Mouse (Mus musculus): ENCODE data around the gene Cdh22.

Cdh22 gene

DNA sequence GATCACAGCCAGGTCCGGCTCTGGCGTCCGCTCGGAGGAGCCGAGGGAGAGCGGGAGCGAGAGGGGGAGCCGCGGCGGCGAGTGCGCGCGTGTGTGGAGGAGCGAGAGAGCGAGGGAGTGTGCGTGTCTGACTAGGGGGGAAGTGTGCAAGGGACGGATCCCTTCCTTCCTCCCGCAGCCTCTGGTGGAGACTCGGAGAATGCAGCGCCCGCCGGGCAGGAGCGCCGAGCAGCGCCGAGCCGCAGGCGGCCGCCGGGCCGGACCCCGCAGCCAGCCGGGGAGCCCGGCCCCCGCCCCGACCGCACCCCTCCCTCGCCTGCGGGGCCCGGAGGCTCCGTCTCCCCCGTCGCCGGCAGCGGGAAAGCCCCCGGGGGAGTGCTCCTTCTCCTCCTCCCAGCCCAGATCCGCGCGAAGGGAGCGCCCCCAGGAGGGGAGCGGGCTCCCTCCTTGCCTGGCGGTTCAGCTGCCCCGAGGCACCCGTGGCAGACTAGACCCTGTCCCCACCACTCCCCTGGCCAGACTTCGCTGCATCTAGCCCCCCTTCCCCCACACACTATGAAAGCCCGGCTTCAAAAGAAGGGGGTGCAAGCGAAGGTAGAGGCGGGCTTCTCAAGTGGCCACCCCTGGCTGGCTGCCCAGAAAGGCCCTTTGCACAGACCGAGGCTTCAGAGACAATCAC is at the start of gene Cdh22:
Cdh22 (minus strand) TSS at position 241 of the 679 bp plus-strand sequence.
- DNase-seq (ENCODE audit: extremely low read depth, low read depth, low spot score), result no peak

- no peak for DNase-seq (ENCODE audit: extremely low read depth, low read depth, low spot score)
Measured at GRCm38 (mm10) chr2:165284377-165284776, 49.7 kb upstream of the Cdh22 start.

DNA sequence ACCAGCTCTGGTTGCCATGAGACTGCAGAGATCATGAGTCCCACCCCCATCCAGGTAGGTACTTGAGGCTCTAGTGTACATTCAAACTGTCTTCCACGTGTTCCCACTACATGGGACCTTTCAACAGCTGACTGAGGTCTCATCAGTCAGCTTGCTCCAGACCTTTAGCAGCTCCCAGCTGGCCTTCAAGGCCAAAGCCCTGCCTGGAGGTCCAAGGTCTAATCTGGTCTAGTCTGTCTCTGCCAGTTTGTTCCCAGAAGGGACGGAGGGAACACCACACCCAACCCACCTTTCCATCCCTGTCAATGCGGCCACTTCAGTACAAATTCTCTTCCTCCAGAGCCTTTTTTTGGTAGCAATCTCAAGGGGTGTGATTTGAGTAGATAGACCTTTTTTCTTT is 49.0 kb upstream of the Cdh22 start:
- DNase-seq (ENCODE audit: extremely low read depth, low read depth, low spot score), result no peak

DNA sequence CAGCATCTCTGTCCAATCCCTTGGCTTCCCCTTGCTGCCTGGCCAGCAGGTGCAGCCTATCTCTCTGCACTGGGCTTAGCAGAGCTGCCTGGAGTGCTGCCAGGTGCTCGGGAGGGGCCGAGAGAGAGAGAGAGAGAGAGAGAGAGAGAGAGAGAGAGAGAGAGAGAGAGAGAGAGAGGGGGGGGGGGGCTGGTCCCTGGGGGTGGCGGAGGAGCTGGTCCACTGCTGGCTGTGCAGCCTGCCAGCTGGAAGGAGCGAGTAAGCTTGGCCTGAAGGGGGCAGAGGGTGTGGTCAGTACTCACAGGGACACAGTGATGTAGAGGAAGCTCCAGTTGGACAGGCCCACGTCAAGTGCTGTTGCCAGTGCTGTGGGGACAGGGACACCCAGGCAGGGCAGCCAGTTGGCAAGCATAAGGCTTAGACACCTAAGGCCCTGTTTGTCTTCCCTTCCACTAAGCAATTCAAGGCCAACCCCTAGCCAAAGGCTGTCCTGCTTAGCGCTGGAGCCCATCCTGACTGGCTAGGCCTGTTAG is 47.2 kb upstream of the Cdh22 start:
- peak; percentile 83 for DNase-seq (ENCODE audit: extremely low read depth, low read depth, low spot score)

- DNase-seq (ENCODE audit: extremely low read depth, low read depth, low spot score), result no peak
Measured at GRCm38 (mm10) chr2:165279351-165279750, 44.7 kb upstream of the Cdh22 start.

DNA sequence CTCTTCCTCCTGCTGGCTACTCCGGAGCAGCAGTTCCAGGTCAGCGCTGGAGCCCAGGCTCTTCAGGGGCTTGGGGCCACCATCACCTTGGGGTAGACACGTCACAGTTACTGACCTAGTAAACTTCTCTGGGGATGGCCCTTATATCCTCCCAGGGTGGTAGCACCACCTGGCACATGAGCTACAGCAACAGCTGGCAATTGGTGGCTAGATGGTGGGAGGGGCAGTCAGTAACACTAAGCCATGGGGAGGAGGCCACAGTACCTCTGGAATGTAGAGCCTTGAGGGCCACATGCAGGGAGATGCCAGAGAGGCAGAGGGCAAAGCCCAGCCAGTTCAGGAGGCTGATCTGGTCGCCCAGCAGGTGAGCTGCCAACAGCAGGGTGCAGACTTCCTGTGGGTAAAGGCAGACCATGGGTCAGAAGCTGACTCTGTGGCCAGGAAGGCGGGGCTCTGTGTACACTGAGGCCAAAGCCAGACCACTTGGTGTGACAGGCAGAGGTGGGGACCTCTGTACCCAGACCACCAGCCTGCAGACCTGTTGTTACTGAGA is 42.6 kb upstream of the Cdh22 start:
- no peak for DNase-seq (ENCODE audit: extremely low read depth, low read depth, low spot score)

GRCm38 (mm10) chr2:165275824-165276223 is 41.2 kb upstream of the Cdh22 start:
- no peak for DNase-seq (ENCODE audit: extremely low read depth, low read depth, low spot score)

DNA sequence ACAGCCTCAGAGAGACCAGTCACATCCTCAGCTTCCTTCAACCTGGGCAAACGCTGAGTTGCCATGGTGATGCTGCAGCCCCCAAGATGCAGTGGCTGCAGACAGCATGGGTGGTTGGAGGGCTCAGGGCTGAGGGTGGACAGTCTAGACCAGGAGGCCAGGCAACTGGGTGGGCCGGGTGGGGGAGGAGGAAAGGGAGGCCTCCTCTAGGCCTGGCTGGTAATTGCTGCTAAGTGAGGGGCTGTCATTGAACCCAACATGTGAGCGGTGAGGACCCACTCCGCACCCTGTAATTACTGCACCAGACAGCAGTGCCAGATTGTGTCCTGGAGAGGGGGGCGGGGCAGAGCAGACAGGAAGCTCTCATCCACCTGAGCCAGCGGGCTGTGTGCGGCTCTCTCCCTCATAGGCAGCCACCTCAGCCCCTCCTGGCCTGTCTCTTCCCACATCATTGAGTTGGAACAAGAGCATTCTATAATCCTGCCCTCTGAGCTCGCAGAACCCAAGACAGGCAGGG is 40.5 kb upstream of the Cdh22 start:
- no peak for DNase-seq (ENCODE audit: extremely low read depth, low read depth, low spot score)

GRCm38 (mm10) chr2:165273589-165273988 is 38.9 kb upstream of the Cdh22 start:
- no peak for DNase-seq (ENCODE audit: extremely low read depth, low read depth, low spot score)

GRCm38 (mm10) chr2:165271326-165271725 is 36.7 kb upstream of the Cdh22 start:
- no peak for DNase-seq (ENCODE audit: extremely low read depth, low read depth, low spot score)

- DNase-seq (ENCODE audit: extremely low read depth, low read depth, low spot score), result no peak
Measured at GRCm38 (mm10) chr2:165270858-165271257, 36.2 kb upstream of the Cdh22 start.

DNA sequence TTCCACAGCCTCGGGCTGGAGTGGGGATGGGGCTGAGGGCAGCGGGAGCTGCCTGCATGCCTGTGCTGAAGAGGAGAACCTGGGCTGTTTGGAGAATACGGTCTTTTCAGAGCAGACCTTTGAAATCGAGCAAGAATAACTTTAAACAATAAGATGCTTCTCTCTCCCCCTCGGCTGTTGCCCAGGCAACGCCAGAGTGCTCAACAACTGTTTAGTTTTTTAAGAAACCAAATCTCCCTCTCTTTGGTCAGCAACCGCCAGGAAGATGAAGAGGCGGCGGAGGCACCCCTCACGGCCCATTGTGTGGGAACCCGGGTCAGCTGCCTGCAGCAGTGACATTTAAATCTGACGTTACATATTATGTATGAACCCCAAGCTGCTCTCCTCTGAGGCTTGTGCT is 32.1 kb upstream of the Cdh22 start:
- DNase-seq (ENCODE audit: extremely low read depth, low read depth, low spot score), result no peak

DNA sequence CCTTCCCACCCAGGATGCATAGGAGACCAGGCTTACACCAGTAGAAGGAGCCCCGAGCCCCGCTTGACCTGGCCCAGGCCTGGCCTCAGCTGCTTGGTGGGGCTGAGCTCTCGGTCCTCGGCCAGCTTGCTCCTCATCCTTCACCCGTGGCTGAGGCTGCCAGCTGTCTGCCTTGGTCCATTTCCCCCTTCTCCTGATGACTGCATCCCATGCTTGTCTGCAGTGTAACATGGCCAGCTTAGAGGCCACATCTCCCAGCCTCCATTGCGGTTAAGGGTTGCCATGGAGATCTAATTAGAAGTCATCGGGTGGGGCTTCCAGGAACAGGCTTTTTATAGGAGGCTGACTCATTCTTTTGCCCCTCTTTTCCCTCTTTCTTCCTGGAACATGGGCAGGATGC is 29.2 kb upstream of the Cdh22 start:
- DNase-seq (ENCODE audit: extremely low read depth, low read depth, low spot score), result no peak

DNA sequence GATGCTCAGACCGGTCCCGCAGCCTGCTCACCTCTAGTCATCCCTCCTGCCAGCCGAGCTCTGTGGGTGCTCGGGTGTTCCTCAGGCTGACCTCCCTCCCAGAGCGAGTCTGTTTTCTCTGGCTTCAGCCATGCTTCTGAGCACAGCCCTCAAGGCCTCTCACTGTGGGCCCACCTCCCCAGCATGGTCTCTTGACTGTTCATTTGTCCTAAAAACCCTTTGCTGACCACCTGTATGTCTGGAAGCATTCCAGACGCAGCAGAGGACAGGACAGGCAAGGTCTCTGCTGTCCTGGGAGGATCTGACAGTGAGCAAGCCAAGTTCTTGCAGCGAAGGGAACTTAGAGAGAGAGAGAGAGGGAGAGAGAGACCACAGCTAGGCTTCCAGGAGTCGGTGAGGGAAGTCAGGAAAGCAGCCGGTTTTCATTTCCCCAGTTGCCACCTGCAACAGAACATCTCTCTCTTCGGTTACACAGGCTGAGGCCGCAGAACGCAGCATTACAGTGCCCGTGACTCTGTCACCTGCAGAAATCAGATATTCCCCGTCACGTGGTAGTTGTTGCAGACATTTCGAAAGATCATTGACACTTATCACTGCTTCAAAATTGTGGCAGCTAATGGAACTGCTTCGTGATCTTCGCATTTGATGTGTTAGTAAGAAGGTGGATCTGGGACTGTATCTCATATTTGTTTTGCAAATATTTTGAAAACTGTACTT is 27.8 kb upstream of the Cdh22 start:
- no peak for DNase-seq (ENCODE audit: extremely low read depth, low read depth, low spot score)

- DNase-seq (ENCODE audit: extremely low read depth, low read depth, low spot score), result no peak
Measured at GRCm38 (mm10) chr2:165259859-165260258, 25.2 kb upstream of the Cdh22 start.

GRCm38 (mm10) chr2:165258321-165258720 is 23.7 kb upstream of the Cdh22 start:
- no peak for DNase-seq (ENCODE audit: extremely low read depth, low read depth, low spot score)

DNA sequence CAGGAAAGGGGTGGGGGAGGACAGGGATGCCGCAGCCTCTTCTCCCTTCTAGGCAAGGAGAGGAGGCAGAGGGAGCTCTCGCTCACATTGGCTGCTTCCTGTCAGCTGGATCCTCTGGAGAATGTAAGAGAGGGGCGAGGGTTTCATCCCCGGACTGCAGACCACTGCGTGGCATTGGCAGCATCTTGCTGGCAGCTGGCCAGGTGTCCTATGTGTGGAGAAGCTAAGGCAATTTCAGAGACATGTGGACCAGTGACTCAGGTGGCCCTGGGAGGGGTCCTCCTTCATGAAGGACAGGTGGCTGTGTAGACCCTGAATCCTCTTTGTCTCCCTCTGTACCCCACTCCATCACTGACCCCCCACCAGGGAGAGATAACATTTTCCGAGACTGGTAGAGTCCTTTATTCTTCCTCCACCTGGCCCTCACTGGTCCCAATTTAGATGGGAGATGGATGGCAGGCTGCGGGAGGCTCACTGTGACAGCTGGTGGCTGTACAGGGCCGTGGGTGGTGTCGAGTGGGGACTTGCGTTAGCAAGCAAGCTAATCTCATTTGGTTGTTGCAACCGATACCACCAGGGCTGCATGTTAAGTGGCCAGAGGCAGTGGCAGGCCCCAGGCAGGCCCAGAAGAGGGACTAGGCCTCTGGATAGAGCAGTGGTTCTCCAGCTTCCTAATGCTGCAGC is 22.6 kb upstream of the Cdh22 start:
- DNase-seq (ENCODE audit: extremely low read depth, low read depth, low spot score), result no peak

GRCm38 (mm10) chr2:165256213-165256612 is 21.6 kb upstream of the Cdh22 start:
- DNase-seq (ENCODE audit: extremely low read depth, low read depth, low spot score), result no peak

DNA sequence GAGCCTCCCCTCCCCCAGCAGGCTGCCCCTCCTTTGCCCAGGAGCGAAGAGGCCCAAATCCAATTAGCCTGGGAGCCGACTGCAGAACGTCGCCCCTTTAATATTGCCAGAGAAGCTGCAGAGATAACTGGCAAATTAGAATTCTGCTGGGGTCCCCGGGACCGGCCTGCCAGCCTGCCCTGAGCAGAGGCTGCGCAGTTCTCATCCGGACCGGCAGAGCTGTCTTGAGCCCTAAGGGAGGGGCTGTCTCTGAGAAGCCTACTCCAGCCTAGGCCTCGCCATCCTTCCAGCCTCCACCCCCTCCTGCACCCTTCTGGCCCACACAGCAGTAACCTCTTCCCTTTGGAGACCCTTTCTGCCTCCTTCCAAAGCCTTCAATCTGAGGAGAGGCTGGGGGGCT is 19.2 kb upstream of the Cdh22 start:
- no peak for DNase-seq (ENCODE audit: extremely low read depth, low read depth, low spot score)

DNA sequence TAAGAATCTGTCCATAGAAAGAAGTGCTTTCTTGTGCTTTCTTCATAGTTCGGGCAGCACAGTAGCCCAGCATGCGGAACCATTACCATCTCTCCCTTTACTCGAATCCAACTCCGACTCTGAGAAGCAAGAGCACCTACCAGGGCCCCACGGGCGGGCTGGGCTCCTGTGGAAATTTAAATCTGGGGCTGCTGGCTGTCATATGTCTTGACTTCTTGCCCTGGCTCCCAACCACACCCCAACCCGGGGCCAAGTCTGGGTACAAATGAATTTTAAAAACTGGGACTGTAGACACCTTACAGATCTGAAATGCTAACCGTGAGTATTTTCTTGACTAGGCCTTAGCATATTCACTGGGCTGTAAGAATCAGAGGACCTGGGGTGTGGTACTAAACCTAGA is 18.6 kb upstream of the Cdh22 start:
- DNase-seq (ENCODE audit: extremely low read depth, low read depth, low spot score), result no peak

DNA sequence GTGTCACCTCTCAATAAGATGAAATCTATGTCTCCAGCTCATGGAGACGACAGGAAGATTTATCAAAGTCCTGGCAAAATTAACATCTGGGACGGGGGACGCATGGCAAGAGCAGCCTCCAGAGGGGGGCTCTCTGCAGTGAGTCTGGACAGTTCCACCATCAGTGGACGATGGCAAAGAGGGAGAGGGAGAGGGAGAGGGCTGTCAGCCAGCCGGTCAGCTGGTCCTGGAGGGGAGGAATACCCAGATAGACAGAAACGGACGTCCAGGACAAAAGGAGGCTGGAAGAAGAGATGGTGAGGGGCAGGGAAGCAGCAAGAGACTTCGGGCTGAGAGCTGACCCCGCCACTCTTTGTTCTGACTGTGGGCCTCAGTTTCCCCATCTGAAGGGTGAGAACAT is 18.1 kb upstream of the Cdh22 start:
- no peak for DNase-seq (ENCODE audit: extremely low read depth, low read depth, low spot score)
